Mouse (Mus musculus) limb, embryonic 11.5 days (tissue): ENCODE results near the gene Adgrf4. TPM values are rescaled to one million over a fixed set of nuclear protein-coding genes. Genes with fewer than 3 reads are reported as not detected.

Experiments
- ATAC-seq: fragments of 200-750 bp; cut with Nextera tagmentation; 2 replicates; pipeline ENCODE4 v1.8.0; 2017; ENCODE audit warnings: low read depth; ENCODE audit not compliant: insufficient number of reproducible peaks, low FRiP score, low TSS enrichment
- DNase-seq: peaks from one replicate; pipeline ENCODE4 v3.0.0-alpha.2; 2015; ENCODE audit warnings: low spot score
- H3K27ac ChIP-seq: fragments of 300-500 bp; sonication (generic); replicated peaks from 2 replicates; pipeline ENCODE4 v1.5.1; 2014; ENCODE audit warnings: low read depth, mild to moderate bottlenecking, low read length
- H3K27me3 ChIP-seq: fragments of 300-500 bp; sonication (generic); 2 replicates; pipeline ENCODE4 v1.6.1; 2014; ENCODE audit warnings: mild to moderate bottlenecking, low read length, mixed read lengths; ENCODE audit not compliant: control insufficient read depth, insufficient read depth
- H3K36me3 ChIP-seq: fragments of 300-500 bp; sonication (generic); 2 replicates; pipeline ENCODE4 v1.6.1; 2014; ENCODE audit warnings: mild to moderate bottlenecking, low read length, moderate library complexity, mixed read lengths; ENCODE audit not compliant: control insufficient read depth, insufficient read depth
- H3K4me1 ChIP-seq: fragments of 300-500 bp; sonication (generic); 2 replicates; pipeline ENCODE4 v1.6.1; 2014; ENCODE audit warnings: low read length, mixed read lengths; ENCODE audit not compliant: control insufficient read depth, insufficient read depth
- H3K4me2 ChIP-seq: fragments of 300-500 bp; sonication (generic); 2 replicates; pipeline ENCODE4 v1.6.1; 2014; ENCODE audit warnings: low read depth, mild to moderate bottlenecking, moderate library complexity; ENCODE audit not compliant: severe bottlenecking
- H3K4me3 ChIP-seq: fragments of 300-500 bp; sonication (generic); 2 replicates; pipeline ENCODE4 v1.5.1; 2014; ENCODE audit warnings: low read depth, low read length
- H3K9ac ChIP-seq: fragments of 300-500 bp; sonication (generic); 2 replicates; pipeline ENCODE4 v1.6.1; 2014; ENCODE audit warnings: mild to moderate bottlenecking, low read length
- H3K9me3 ChIP-seq: fragments of 300-500 bp; sonication (generic); 2 replicates; pipeline ENCODE4 v1.6.1; 2016; ENCODE audit warnings: low read length; ENCODE audit not compliant: control insufficient read depth
- WGBS: fragments of 180-500 bp; shearing (Covaris S2); extraction: QIAGEN DNeasy Blood & Tissue Kit; methylation state at CpG from one replicate; pipeline ENCODE4 v1.1.7; 2014; 5-methylcytosine and 5-hydroxymethylcytosine counted together
- polyA plus RNA-seq: library from polyadenylated mRNA; unstranded; fragments of >200 nt; fragmentation: Nextera tagmentation; extraction: Ambion mirVana; gene quantifications from 2 replicates; pipeline ENCODE4 v1.2.1, GENCODE M21; 2014

Adgrf4 gene
- polyA plus RNA-seq, 1 experiment from 2014 or later: 0.16 TPM

DNA sequence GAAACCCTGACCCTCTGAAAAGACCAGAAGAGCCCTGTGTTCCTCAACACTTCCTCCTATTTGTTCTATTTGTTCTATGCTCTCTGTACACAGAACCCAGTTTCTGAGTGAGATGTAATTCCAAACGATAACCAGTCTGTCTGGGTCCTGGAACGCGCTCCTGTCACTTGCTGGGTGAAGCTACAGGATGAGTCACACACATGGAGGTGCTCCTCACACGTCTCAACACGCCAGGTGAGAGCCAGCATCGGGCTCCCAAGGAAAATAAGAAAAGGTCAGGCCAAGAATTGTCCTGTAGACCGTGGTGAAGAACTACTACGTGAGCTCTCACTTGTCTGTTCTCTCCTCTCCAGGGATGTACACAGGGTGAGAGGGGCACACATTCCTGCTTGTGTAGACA is 1.6 kb downstream of the Adgrf4 start:
- Histone ChIP-seq H3K9ac (no peak overlapping the region), H3K4me2 (no peak overlapping the region), H3K4me3 (no peak overlapping the region), H3K27ac (no peak overlapping the region), H3K27me3 (no peaks in the 10 kb centered on the region), H3K9me3 (no peaks in the 10 kb centered on the region), H3K36me3 (no peaks in the 10 kb centered on the region), H3K4me1 (no peaks in the 10 kb centered on the region)
- 94% methylated on average over 8 of the region's 8 CpGs for WGBS
- ATAC-seq (no peak), DNase-seq (no peak)

DNA sequence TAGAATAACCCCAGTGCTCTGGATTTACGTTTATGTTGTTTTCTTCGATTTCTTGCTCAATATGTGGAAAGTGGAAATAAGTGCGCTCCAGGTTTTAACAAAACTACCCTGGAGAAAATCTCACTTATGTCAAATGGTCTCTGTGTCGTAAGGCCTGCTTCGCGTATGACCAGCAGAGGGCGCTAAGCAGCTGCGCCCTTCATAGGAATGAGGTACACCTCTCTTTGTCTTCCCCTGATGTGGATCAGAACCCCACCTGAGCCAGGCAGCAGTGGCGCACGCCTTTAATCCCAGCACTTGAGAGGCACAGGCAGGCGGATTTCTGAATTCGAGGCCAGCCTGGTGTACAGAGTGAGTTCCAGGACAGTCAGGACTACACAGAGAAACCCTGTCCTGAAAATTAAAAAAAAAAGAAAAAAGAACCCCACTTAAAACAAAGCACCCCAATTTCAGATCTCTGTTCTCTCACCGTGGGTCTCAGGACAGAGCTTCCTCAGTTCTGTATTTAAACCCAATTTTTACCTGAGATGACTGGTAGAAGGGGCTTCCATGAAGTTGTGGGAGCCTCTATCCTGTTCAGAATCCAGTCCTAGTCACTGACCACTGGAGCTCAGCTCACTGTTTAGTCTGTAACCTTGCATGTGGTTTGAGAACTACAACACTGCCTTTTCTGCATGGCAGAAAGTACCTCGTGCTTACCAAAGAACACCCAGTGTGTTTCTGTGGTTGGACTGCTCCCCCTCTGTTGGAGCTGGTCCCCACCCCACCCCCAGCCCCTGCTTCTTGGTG is 33.3 kb downstream of the Adgrf4 start:
- no peak overlapping the region for H3K27ac ChIP-seq
- 29% methylated on average over 14 of the region's 14 CpGs for WGBS
- no peaks in the 10 kb centered on the region for H3K27me3 ChIP-seq
- H3K4me2 ChIP-seq: no peak overlapping the region
- peak; percentile 81 for DNase-seq
- H3K4me1 ChIP-seq: no peaks in the 10 kb centered on the region
- no peaks in the 10 kb centered on the region for H3K36me3 ChIP-seq
- no peaks in the 10 kb centered on the region for H3K9me3 ChIP-seq
- no peak overlapping the region for H3K9ac ChIP-seq
- peak; percentile 79 for ATAC-seq
- no peak overlapping the region for H3K4me3 ChIP-seq

DNA sequence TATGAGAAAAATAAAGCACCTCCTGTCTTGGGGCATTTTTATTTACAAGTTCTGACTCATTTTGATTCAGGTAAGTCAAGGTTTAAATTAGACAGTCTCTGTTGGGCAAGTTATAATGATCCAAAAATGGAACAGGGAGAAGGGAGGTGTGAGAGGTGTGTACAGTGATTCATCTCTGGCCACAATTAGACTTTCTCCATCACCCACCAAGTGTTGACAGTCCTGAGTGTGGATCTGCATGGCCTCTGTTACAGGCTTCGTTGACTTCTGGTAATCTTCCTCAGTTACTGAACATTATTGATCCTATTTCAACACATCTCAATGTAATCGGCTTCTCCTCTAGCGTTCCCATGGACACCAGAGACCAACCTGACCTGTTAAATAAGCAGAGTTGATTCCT is 48.7 kb downstream of the Adgrf4 start:
- Histone ChIP-seq H3K9me3 (no peaks in the 10 kb centered on the region; the same call in 1 of the 2 replicates), H3K27ac (no peak overlapping the region), H3K4me3 (no peak overlapping the region), H3K36me3 (no peaks in the 10 kb centered on the region), H3K4me2 (no peak overlapping the region), H3K4me1 (no peaks in the 10 kb centered on the region), H3K27me3 (no peaks in the 10 kb centered on the region), H3K9ac (no peak overlapping the region)
- WGBS: 89% methylated on average over 3 of the region's 3 CpGs
- DNase-seq (no peak), ATAC-seq (no peak)

DNA sequence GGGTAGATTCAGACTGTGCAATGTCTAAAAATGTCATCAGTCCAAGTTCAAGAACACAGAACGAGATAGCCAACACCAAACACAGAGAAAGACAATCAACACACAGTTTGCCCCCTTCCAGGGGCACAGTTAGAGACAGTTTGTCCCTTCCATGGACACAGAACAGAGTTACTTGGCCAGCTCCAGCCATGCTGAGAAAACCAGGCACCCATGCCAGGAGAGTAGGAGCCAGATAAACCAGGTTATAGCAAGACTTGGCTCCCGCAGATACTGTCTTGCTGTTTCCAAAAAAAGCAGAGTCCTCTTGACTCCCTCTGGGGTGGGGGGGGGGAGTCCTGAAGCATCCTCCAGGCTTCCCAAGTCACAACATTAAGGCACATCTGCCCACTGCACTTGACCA is 61.9 kb downstream of the Adgrf4 start:
- Histone ChIP-seq H3K27me3 (no peaks in the 10 kb centered on the region), H3K27ac (no peak overlapping the region), H3K4me3 (no peak overlapping the region), H3K4me2 (no peak overlapping the region), H3K36me3 (no peaks in the 10 kb centered on the region), H3K9me3 (no peaks in the 10 kb centered on the region), H3K9ac (no peak overlapping the region), H3K4me1 (no peaks in the 10 kb centered on the region)
- ATAC-seq: no peak
- no peak for DNase-seq
- WGBS: 91% methylated on average over 2 of the region's 2 CpGs

DNA sequence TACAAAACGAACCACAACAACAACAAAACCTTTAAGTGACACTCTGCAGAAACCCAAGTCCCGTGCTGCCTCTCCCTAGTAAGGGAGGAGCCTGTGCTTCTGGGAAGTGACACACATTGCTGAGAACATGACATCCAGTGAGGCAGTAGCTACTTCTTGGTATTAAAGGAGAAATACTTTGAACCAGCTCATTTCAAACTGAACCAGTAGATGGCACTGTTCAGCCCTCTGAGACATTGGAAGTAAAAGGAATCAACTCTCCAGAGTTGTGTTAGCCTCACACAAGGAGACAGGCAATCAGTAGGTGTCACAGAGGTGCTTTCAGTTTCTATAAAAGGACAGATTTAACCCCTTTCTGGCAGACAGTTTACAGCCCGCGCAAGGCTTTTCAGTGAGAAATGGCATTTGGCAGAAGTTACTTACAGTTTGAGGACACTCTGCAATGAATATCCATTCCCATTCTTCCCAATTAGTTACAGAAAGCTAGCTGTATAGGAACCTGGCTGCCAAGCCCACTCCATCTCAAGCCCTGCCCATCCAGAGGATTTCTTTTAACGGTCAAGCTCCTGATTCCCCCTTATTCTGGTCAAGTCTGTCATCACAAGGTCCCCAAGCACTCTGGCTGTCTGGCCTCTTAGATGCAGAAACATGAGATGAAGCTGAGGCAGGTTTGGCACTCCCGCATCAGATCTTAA is 78.9 kb downstream of the Adgrf4 start:
- WGBS: 37% methylated on average over 6 of the region's 6 CpGs
- Histone ChIP-seq H3K4me3 (no peak overlapping the region), H3K9ac (no peak overlapping the region), H3K4me2 (no peak overlapping the region), H3K27ac (no peak overlapping the region), H3K4me1 (no peaks in the 10 kb centered on the region), H3K9me3 (no peaks in the 10 kb centered on the region), H3K36me3 (no peaks in the 10 kb centered on the region), H3K27me3 (no peaks in the 10 kb centered on the region)
- peak; percentile 40 for DNase-seq
- no peak for ATAC-seq

DNA sequence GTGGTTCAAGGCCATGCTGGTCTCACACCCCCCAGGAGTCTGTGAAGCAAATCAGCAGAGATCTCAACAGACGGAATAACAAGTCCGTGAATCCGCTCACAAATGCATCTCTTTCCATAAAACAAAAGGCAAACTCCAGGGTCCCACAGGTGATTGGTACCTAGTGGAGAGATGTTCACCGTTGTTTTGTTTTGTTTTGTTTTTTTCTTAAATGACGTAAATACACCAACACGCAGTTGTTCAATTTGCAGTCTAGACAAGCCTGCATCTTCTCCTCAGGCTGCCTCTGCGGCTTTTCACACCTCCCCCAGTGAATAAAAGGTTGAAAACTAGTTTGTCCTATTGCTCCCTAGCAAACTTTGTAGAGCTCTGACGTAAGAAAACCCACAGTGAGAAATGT is 80.8 kb downstream of the Adgrf4 start, which contains the start of gene Opn5:
Gene Opn5, minus strand, starts transcription at position 101 of the 400 bp plus-strand sequence.
- Histone ChIP-seq H3K9me3 (no peaks in the 10 kb centered on the region), H3K27ac (no peak within 1 kb of the TSS), H3K4me1 (no peaks in the 10 kb centered on the region), H3K27me3 (no peaks in the 10 kb centered on the region), H3K4me2 (no peak within 1 kb of the TSS), H3K9ac (no peak within 1 kb of the TSS), H3K4me3 (no peak within 1 kb of the TSS), H3K36me3 (no peaks in the 10 kb centered on the region)
- DNase-seq: no peak
- 84% methylated on average over 8 of the region's 8 CpGs for WGBS
- ATAC-seq: no peak

DNA sequence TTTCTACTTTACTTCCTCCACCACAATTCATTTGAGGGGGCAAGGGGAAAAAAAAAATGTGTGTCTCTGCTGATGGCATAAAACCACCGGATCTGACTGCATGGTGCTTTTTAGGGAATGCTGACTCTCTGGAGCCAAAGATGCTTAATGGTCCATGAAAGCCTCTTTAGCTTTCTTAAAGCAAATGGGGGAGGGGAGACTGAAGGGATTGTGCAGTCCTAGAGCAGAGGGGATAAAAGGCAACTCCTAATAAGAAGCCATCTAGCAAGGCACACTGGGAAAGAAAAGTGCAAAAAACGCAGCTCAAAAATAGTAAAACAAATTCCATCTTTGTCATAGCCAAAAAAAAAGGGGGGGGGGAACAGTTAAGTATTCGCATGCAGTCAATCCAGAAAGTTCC is 83.8 kb downstream of the Adgrf4 start:
- no peak overlapping the region for H3K27ac ChIP-seq
- no peaks in the 10 kb centered on the region for H3K4me1 ChIP-seq
- no peaks in the 10 kb centered on the region for H3K27me3 ChIP-seq
- H3K9me3 ChIP-seq: no peaks in the 10 kb centered on the region
- WGBS: 65% methylated on average over 3 of the region's 3 CpGs
- H3K4me3 ChIP-seq: no peak overlapping the region
- no peak for ATAC-seq
- no peak overlapping the region for H3K9ac ChIP-seq
- DNase-seq: no peak
- H3K4me2 ChIP-seq: no peak overlapping the region
- H3K36me3 ChIP-seq: no peaks in the 10 kb centered on the region
